Mouse (Mus musculus): Measurements from ENCODE around the gene Alox5. TPM values are rescaled to one million over a fixed set of nuclear protein-coding genes. Genes with fewer than 3 reads are reported as not detected.

The Alox5 gene
- polyA plus RNA-seq, 1 experiment from 2014 or later, result 2.4 TPM

GRCm38 (mm10) chr6:116438864-116439263, 22.1 kb downstream of the Alox5 start:
- Histone ChIP-seq H3K4me3 (ENCODE audit: control insufficient read depth in 1 of 2, insufficient read depth in 1 of 2, low read depth in 1 of 2, low read length in 2 of 2) (no peak overlapping the region), H3K27me3 (ENCODE audit: control insufficient read depth, insufficient read depth, low read length) (no peaks in the 10 kb centered on the region), H3K9me3 (ENCODE audit: control insufficient read depth, low read length) (0 out of 2 replicates have a peak, but pooled peaks cover 4% of the 10 kb centered on the region), H3K4me2 (ENCODE audit: low read length) (no peak overlapping the region), H3K27ac (replicated peaks in 1 of 2; ENCODE audit: control insufficient read depth in 1 of 2, insufficient read depth in 1 of 2, low read depth in 2 of 2, low read length in 2 of 2) (no peak overlapping the region), H3K36me3 (ENCODE audit: control insufficient read depth, insufficient read depth, low read length) (no peaks in the 10 kb centered on the region), H3K9ac (ENCODE audit: low read length) (no peak overlapping the region), H3K4me1 (ENCODE audit: control insufficient read depth in 2 of 2, insufficient read depth in 2 of 2, low read length in 2 of 2) (peaks cover 4 to 22% of the 10 kb centered on the region in 2 experiments)
- 78% methylated on average over 6 of the region's 6 CpGs for WGBS
- no peak for ATAC-seq (ENCODE audit: insufficient number of reproducible peaks, insufficient read depth, low FRiP score, low read depth)

GRCm38 (mm10) chr6:116428282-116428681, 32.7 kb downstream of the Alox5 start:
- H3K9ac ChIP-seq (ENCODE audit: low read length), result no peak overlapping the region
- no peak overlapping the region for H3K4me3 ChIP-seq (ENCODE audit: control insufficient read depth in 1 of 2, insufficient read depth in 1 of 2, low read depth in 1 of 2, low read length in 2 of 2)
- H3K4me2 ChIP-seq (ENCODE audit: low read length), result no peak overlapping the region
- ATAC-seq (ENCODE audit: insufficient number of reproducible peaks, insufficient read depth, low FRiP score, low read depth), result no peak
- H3K27me3 ChIP-seq (ENCODE audit: control insufficient read depth, insufficient read depth, low read length), result no peaks in the 10 kb centered on the region
- H3K9me3 ChIP-seq (ENCODE audit: control insufficient read depth, low read length), result peaks cover 5% of the 10 kb centered on the region; the same call in 1 of the 2 replicates
- WGBS, result 54% methylated on average over 5 of the region's 5 CpGs
- H3K27ac ChIP-seq (replicated peaks in 1 of 2; ENCODE audit: control insufficient read depth in 1 of 2, insufficient read depth in 1 of 2, low read depth in 2 of 2, low read length in 2 of 2), result no peak overlapping the region
- H3K4me1 ChIP-seq (ENCODE audit: control insufficient read depth in 2 of 2, insufficient read depth in 2 of 2, low read length in 2 of 2), result no peaks in the 10 kb centered on the region
- H3K36me3 ChIP-seq (ENCODE audit: control insufficient read depth, insufficient read depth, low read length), result no peaks in the 10 kb centered on the region

GRCm38 (mm10) chr6:116427552-116427951, 33.4 kb downstream of the Alox5 start:
- no peaks in the 10 kb centered on the region for H3K4me1 ChIP-seq (ENCODE audit: control insufficient read depth in 2 of 2, insufficient read depth in 2 of 2, low read length in 2 of 2)
- no peaks in the 10 kb centered on the region for H3K36me3 ChIP-seq (ENCODE audit: control insufficient read depth, insufficient read depth, low read length)
- H3K27ac ChIP-seq (replicated peaks in 1 of 2; ENCODE audit: control insufficient read depth in 1 of 2, insufficient read depth in 1 of 2, low read depth in 2 of 2, low read length in 2 of 2), result no peak overlapping the region
- H3K4me2 ChIP-seq (ENCODE audit: low read length), result no peak overlapping the region
- no peak overlapping the region for H3K9ac ChIP-seq (ENCODE audit: low read length)
- peaks cover 5% of the 10 kb centered on the region; the same call in 1 of the 2 replicates for H3K9me3 ChIP-seq (ENCODE audit: control insufficient read depth, low read length)
- WGBS, result 83% methylated on average over 3 of the region's 3 CpGs
- no peaks in the 10 kb centered on the region for H3K27me3 ChIP-seq (ENCODE audit: control insufficient read depth, insufficient read depth, low read length)
- H3K4me3 ChIP-seq (ENCODE audit: control insufficient read depth in 1 of 2, insufficient read depth in 1 of 2, low read depth in 1 of 2, low read length in 2 of 2), result no peak overlapping the region
- no peak for ATAC-seq (ENCODE audit: insufficient number of reproducible peaks, insufficient read depth, low FRiP score, low read depth)

- WGBS, result 58% methylated on average over 2 of the region's 2 CpGs
- ATAC-seq (ENCODE audit: insufficient number of reproducible peaks, insufficient read depth, low FRiP score, low read depth), result no peak
- no peak overlapping the region for H3K4me3 ChIP-seq (ENCODE audit: control insufficient read depth in 1 of 2, insufficient read depth in 1 of 2, low read depth in 1 of 2, low read length in 2 of 2)
These were observed 37.3 kb downstream of the Alox5 start for GRCm38 (mm10) chr6:116423664-116424063.

GRCm38 (mm10) chr6:116422991-116423390, 38.0 kb downstream of the Alox5 start:
- Histone ChIP-seq H3K4me1 (ENCODE audit: control insufficient read depth in 2 of 2, insufficient read depth in 2 of 2, low read length in 2 of 2) (no peaks in the 10 kb centered on the region), H3K36me3 (ENCODE audit: control insufficient read depth, insufficient read depth, low read length) (no peaks in the 10 kb centered on the region), H3K9ac (ENCODE audit: low read length) (no peak overlapping the region), H3K9me3 (ENCODE audit: control insufficient read depth, low read length) (no peaks in the 10 kb centered on the region), H3K4me3 (ENCODE audit: control insufficient read depth in 1 of 2, insufficient read depth in 1 of 2, low read depth in 1 of 2, low read length in 2 of 2) (no peak overlapping the region), H3K27me3 (ENCODE audit: control insufficient read depth, insufficient read depth, low read length) (no peaks in the 10 kb centered on the region), H3K27ac (replicated peaks in 1 of 2; ENCODE audit: control insufficient read depth in 1 of 2, insufficient read depth in 1 of 2, low read depth in 2 of 2, low read length in 2 of 2) (no peak overlapping the region), H3K4me2 (ENCODE audit: low read length) (no peak overlapping the region)
- no peak for ATAC-seq (ENCODE audit: insufficient number of reproducible peaks, insufficient read depth, low FRiP score, low read depth)
- 80% methylated on average over 7 of the region's 7 CpGs for WGBS

More at GRCm38 (mm10) chr6:116423664-116424063, 37.3 kb downstream of the Alox5 start:
- H3K36me3 ChIP-seq (ENCODE audit: control insufficient read depth, insufficient read depth, low read length), result no peaks in the 10 kb centered on the region
- H3K4me2 ChIP-seq (ENCODE audit: low read length), result no peak overlapping the region
- no peaks in the 10 kb centered on the region for H3K27me3 ChIP-seq (ENCODE audit: control insufficient read depth, insufficient read depth, low read length)
- no peak overlapping the region for H3K9ac ChIP-seq (ENCODE audit: low read length)
- no peak overlapping the region for H3K27ac ChIP-seq (replicated peaks in 1 of 2; ENCODE audit: control insufficient read depth in 1 of 2, insufficient read depth in 1 of 2, low read depth in 2 of 2, low read length in 2 of 2)
- no peaks in the 10 kb centered on the region for H3K4me1 ChIP-seq (ENCODE audit: control insufficient read depth in 2 of 2, insufficient read depth in 2 of 2, low read length in 2 of 2)
- H3K9me3 ChIP-seq (ENCODE audit: control insufficient read depth, low read length), result no peaks in the 10 kb centered on the region

- Histone ChIP-seq H3K9me3 (ENCODE audit: control insufficient read depth, low read length) (no peaks in the 10 kb centered on the region), H3K4me3 (ENCODE audit: control insufficient read depth in 1 of 2, insufficient read depth in 1 of 2, low read depth in 1 of 2, low read length in 2 of 2) (no peak overlapping the region), H3K4me2 (ENCODE audit: low read length) (no peak overlapping the region), H3K27me3 (ENCODE audit: control insufficient read depth, insufficient read depth, low read length) (no peaks in the 10 kb centered on the region), H3K36me3 (ENCODE audit: control insufficient read depth, insufficient read depth, low read length) (no peaks in the 10 kb centered on the region), H3K27ac (replicated peaks in 1 of 2; ENCODE audit: control insufficient read depth in 1 of 2, insufficient read depth in 1 of 2, low read depth in 2 of 2, low read length in 2 of 2) (no peak overlapping the region), H3K4me1 (ENCODE audit: control insufficient read depth in 2 of 2, insufficient read depth in 2 of 2, low read length in 2 of 2) (peaks cover 3 to 4% of the 10 kb centered on the region in 2 experiments; a peak in 3 of 4 replicates), H3K9ac (ENCODE audit: low read length) (no peak overlapping the region)
- no peak for ATAC-seq (ENCODE audit: insufficient number of reproducible peaks, insufficient read depth, low FRiP score, low read depth)
- WGBS, result 84% methylated on average over 10 of the region's 10 CpGs
These were observed 40.7 kb downstream of the Alox5 start for GRCm38 (mm10) chr6:116420271-116420670.

- ATAC-seq (ENCODE audit: insufficient number of reproducible peaks, insufficient read depth, low FRiP score, low read depth), result no peak
- Histone ChIP-seq H3K36me3 (ENCODE audit: control insufficient read depth, insufficient read depth, low read length) (no peaks in the 10 kb centered on the region), H3K9ac (ENCODE audit: low read length) (no peak overlapping the region), H3K4me1 (ENCODE audit: control insufficient read depth in 2 of 2, insufficient read depth in 2 of 2, low read length in 2 of 2) (peaks cover 3 to 7% of the 10 kb centered on the region in 2 experiments; a peak in 3 of 4 replicates), H3K4me3 (ENCODE audit: control insufficient read depth in 1 of 2, insufficient read depth in 1 of 2, low read depth in 1 of 2, low read length in 2 of 2) (no peak overlapping the region), H3K27ac (replicated peaks in 1 of 2; ENCODE audit: control insufficient read depth in 1 of 2, insufficient read depth in 1 of 2, low read depth in 2 of 2, low read length in 2 of 2) (no peak overlapping the region), H3K9me3 (ENCODE audit: control insufficient read depth, low read length) (no peaks in the 10 kb centered on the region), H3K27me3 (ENCODE audit: control insufficient read depth, insufficient read depth, low read length) (no peaks in the 10 kb centered on the region), H3K4me2 (ENCODE audit: low read length) (no peak overlapping the region)
- WGBS, result 54% methylated on average over 6 of the region's 6 CpGs
These were observed 41.3 kb downstream of the Alox5 start for GRCm38 (mm10) chr6:116419699-116420098.

GRCm38 (mm10) chr6:116418487-116418886, 42.5 kb downstream of the Alox5 start:
- peaks cover 3 to 10% of the 10 kb centered on the region in 2 experiments; a peak in 3 of 4 replicates for H3K4me1 ChIP-seq (ENCODE audit: control insufficient read depth in 2 of 2, insufficient read depth in 2 of 2, low read length in 2 of 2)
- no peak overlapping the region for H3K4me3 ChIP-seq (ENCODE audit: control insufficient read depth in 1 of 2, insufficient read depth in 1 of 2, low read depth in 1 of 2, low read length in 2 of 2)
- H3K27ac ChIP-seq (replicated peaks in 1 of 2; ENCODE audit: control insufficient read depth in 1 of 2, insufficient read depth in 1 of 2, low read depth in 2 of 2, low read length in 2 of 2), result no peak overlapping the region
- H3K9me3 ChIP-seq (ENCODE audit: control insufficient read depth, low read length), result no peaks in the 10 kb centered on the region
- H3K9ac ChIP-seq (ENCODE audit: low read length), result no peak overlapping the region
- 85% methylated on average over 1 of the region's 1 CpGs for WGBS
- ATAC-seq (ENCODE audit: insufficient number of reproducible peaks, insufficient read depth, low FRiP score, low read depth), result no peak
- no peaks in the 10 kb centered on the region for H3K36me3 ChIP-seq (ENCODE audit: control insufficient read depth, insufficient read depth, low read length)
- no peak overlapping the region for H3K4me2 ChIP-seq (ENCODE audit: low read length)
- H3K27me3 ChIP-seq (ENCODE audit: control insufficient read depth, insufficient read depth, low read length), result no peaks in the 10 kb centered on the region
